Mouse (Mus musculus) stomach, embryonic 16.5 days (tissue): Measurements from ENCODE around the gene Msl2. TPM values are rescaled to one million over a fixed set of nuclear protein-coding genes. Genes with fewer than 3 reads are reported as not detected.

Experiments used
- ATAC-seq: fragments of 200-750 bp; cut with Nextera tagmentation; 2 replicates; pipeline ENCODE4 v1.8.0; 2017; ENCODE audit warnings: moderate number of reproducible peaks, moderate TSS enrichment; ENCODE audit not compliant: insufficient read depth, low FRiP score
- H3K27ac ChIP-seq: fragments of 300-500 bp; sonication (generic); 2 replicates; pipeline ENCODE4 v1.5.1; 2014; ENCODE audit warnings: low read length
- H3K27me3 ChIP-seq: fragments of 300-500 bp; sonication (generic); 2 replicates; pipeline ENCODE4 v1.6.1; 2014; ENCODE audit warnings: low read length, control low read depth, mixed read lengths; ENCODE audit not compliant: control insufficient read depth, insufficient read depth
- H3K36me3 ChIP-seq: fragments of 300-500 bp; sonication (generic); 2 replicates; pipeline ENCODE4 v1.6.1; 2014; ENCODE audit warnings: low read length; ENCODE audit not compliant: control insufficient read depth, insufficient read depth
- H3K4me1 ChIP-seq: fragments of 300-500 bp; sonication (generic); 2 replicates; pipeline ENCODE4 v1.6.1; 2014; ENCODE audit warnings: low read length, control low read depth, mixed read lengths; ENCODE audit not compliant: control insufficient read depth, insufficient read depth
- H3K4me2 ChIP-seq: fragments of 300-500 bp; sonication (generic); 2 replicates; pipeline ENCODE4 v1.6.1; 2014; ENCODE audit warnings: low read depth, low read length, mixed read lengths
- H3K4me3 ChIP-seq: fragments of 300-500 bp; sonication (generic); replicated peaks from 2 replicates; pipeline ENCODE4 v1.5.1; 2014; ENCODE audit warnings: mild to moderate bottlenecking, low read length
- H3K9ac ChIP-seq: fragments of 300-500 bp; sonication (generic); 2 replicates; pipeline ENCODE4 v1.6.1; 2014; ENCODE audit warnings: low read length
- H3K9me3 ChIP-seq: fragments of 300-500 bp; sonication (generic); replicated peaks from 2 replicates; pipeline ENCODE4 v1.6.1; 2016; ENCODE audit warnings: low read length, control low read depth; ENCODE audit not compliant: control insufficient read depth
- WGBS: fragments of 180-500 bp; shearing (Covaris S2); extraction: QIAGEN DNeasy Blood & Tissue Kit; methylation state at CpG from one replicate; pipeline ENCODE4 v1.1.7; 2014; 5-methylcytosine and 5-hydroxymethylcytosine counted together
- polyA plus RNA-seq: library from polyadenylated mRNA; unstranded; fragments of >200 nt; fragmentation: Nextera tagmentation; extraction: Ambion mirVana; gene quantifications from 2 replicates; pipeline ENCODE4 v1.2.1, GENCODE M21; 2015

The Msl2 gene
- polyA plus RNA-seq = 2.9 and 3.2 TPM in 2 replicates

- no peak for ATAC-seq
- WGBS = 0% methylated on average over 23 of the region's 43 CpGs
These were observed at the start of gene Msl2 for GRCm38 (mm10) chr9:101073987-101074331. Gene Msl2 (plus strand): TSS chr9:101074101.

GRCm38 (mm10) chr9:101033761-101034447, 40.0 kb upstream of the Msl2 start:
- peak overlapping the region; percentile 82 for H3K27ac ChIP-seq
- H3K4me1 ChIP-seq = peaks cover 13% of the 10 kb centered on the region
- H3K36me3 ChIP-seq = no peaks in the 10 kb centered on the region
- no peaks in the 10 kb centered on the region for H3K27me3 ChIP-seq
- H3K9me3 ChIP-seq = no peaks in the 10 kb centered on the region
- H3K9ac ChIP-seq = peak overlapping the region; percentile 85
- peak overlapping the region; percentile 70 for H3K4me2 ChIP-seq
- WGBS = 2% methylated on average over 14 of the region's 14 CpGs
- no peak for ATAC-seq
- H3K4me3 ChIP-seq = peak overlapping the region; percentile 70

More at GRCm38 (mm10) chr9:101073987-101074331, at the start of gene Msl2:
- Histone ChIP-seq H3K36me3 (no peaks in the 10 kb centered on the region), H3K9ac (peak within 1 kb of the TSS; percentile 99), H3K4me1 (peaks cover 17% of the 10 kb centered on the region), H3K4me2 (peak within 1 kb of the TSS; percentile 91), H3K27me3 (no peaks in the 10 kb centered on the region), H3K27ac (peak within 1 kb of the TSS; percentile 100), H3K9me3 (no peaks in the 10 kb centered on the region), H3K4me3 (peak within 1 kb of the TSS; percentile 96)

GRCm38 (mm10) chr9:101034448-101035098, 39.3 kb upstream of the Msl2 start, which contains the start of gene Pccb:
Gene Pccb (minus strand): TSS chr9:101034898.
- Histone ChIP-seq H3K9ac (peak within 1 kb of the TSS; percentile 85), H3K4me3 (peak within 1 kb of the TSS; percentile 70), H3K27ac (peak within 1 kb of the TSS; percentile 99), H3K9me3 (no peaks in the 10 kb centered on the region), H3K36me3 (no peaks in the 10 kb centered on the region), H3K27me3 (no peaks in the 10 kb centered on the region), H3K4me1 (peaks cover 13% of the 10 kb centered on the region), H3K4me2 (peak within 1 kb of the TSS; percentile 70)
- ATAC-seq = peak; percentile 99
- WGBS = under 1% methylated on average over 61 of the region's 61 CpGs

- no peaks in the 10 kb centered on the region for H3K36me3 ChIP-seq
- 73% methylated on average over 12 of the region's 15 CpGs for WGBS
- H3K27ac ChIP-seq = no peak overlapping the region
- no peak for ATAC-seq
- H3K27me3 ChIP-seq = no peaks in the 10 kb centered on the region
- no peaks in the 10 kb centered on the region for H3K9me3 ChIP-seq
- H3K9ac ChIP-seq = no peak overlapping the region
- no peak overlapping the region for H3K4me2 ChIP-seq
- peaks cover 13% of the 10 kb centered on the region for H3K4me1 ChIP-seq
- no peak overlapping the region for H3K4me3 ChIP-seq
These were observed 37.9 kb upstream of the Msl2 start for GRCm38 (mm10) chr9:101035836-101036596.

DNA sequence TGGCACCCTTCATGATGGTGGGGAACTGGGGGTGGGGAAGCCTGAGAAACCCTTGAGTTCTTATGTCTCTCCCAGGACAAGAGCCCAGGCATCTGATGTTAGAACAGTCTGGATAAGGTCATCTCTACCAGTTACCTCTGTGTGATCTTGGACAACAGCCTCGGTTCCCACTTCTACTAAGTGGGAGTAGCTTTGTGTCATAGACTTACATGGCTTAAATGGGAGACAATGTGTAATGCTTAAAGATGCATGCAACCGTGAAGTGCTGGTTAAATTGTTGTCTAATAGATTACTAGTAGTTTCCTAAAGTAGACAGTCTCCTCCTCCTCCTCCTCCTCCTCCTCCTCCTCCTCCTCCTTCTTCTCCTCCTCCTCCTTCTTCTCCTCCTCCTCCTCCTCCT, 37.0 kb upstream of the Msl2 start:
- Histone ChIP-seq H3K9ac (no peak overlapping the region), H3K27me3 (no peaks in the 10 kb centered on the region), H3K9me3 (no peaks in the 10 kb centered on the region), H3K36me3 (no peaks in the 10 kb centered on the region), H3K27ac (no peak overlapping the region), H3K4me3 (no peak overlapping the region), H3K4me1 (peaks cover 13% of the 10 kb centered on the region), H3K4me2 (no peak overlapping the region)
- ATAC-seq = no peak
- WGBS = 62% methylated on average over 2 of the region's 2 CpGs

- 22% methylated on average over 7 of the region's 7 CpGs for WGBS
- H3K27me3 ChIP-seq = no peaks in the 10 kb centered on the region
- H3K36me3 ChIP-seq = no peaks in the 10 kb centered on the region
- H3K4me2 ChIP-seq = peak overlapping the region; percentile 7; the same call in 1 of the 2 replicates
- H3K27ac ChIP-seq = peak overlapping the region; percentile 40; the same call in 1 of the 2 replicates
- H3K4me1 ChIP-seq = peaks cover 13% of the 10 kb centered on the region
- no peak overlapping the region for H3K9ac ChIP-seq
- no peak for ATAC-seq
- H3K4me3 ChIP-seq = no peak overlapping the region
- no peaks in the 10 kb centered on the region for H3K9me3 ChIP-seq
These were observed 36.5 kb upstream of the Msl2 start for GRCm38 (mm10) chr9:101037396-101037795.

DNA sequence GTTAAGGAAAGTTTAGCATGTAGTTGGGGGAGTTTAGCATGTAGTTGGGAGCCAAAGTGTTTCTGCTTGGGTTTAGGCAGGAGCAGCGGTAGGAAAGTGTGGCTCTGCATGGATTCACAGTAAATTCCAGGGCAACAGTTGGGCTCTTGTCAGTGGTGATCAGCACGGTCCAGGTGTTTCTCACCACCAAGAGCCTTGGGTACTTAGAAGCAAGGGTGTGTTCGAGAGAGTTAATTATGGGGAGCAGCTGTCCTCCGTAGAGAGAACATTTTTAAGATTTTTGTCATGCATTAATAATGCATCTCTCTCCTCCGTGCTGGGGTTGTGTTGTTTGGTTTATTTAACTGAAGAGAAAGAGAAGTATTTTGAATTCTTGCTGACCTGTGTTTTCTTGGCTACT, 35.3 kb upstream of the Msl2 start:
- Histone ChIP-seq H3K27me3 (no peaks in the 10 kb centered on the region), H3K9me3 (no peaks in the 10 kb centered on the region), H3K36me3 (no peaks in the 10 kb centered on the region), H3K27ac (no peak overlapping the region), H3K4me3 (no peak overlapping the region), H3K4me1 (peaks cover 9% of the 10 kb centered on the region), H3K4me2 (no peak overlapping the region), H3K9ac (no peak overlapping the region)
- no peak for ATAC-seq
- WGBS = 46% methylated on average over 5 of the region's 5 CpGs

DNA sequence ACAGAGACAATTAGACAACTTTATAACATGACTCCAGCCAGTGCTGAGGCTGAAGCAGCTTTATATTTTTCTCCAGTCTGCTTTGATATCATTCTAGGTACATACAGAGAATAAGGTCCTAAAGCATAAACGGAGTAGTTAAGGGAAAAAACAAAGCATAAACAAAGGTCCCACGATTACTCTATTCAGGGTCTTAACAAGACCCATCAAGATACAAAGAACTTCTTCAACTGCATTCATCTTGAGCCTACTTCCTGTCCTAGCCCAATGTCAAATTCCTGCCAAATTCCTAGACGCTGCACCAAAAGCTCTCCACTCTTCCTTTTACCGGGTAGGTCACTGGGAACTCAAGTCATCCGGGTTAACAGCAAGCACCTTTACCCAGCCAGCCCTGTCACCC, 32.4 kb upstream of the Msl2 start:
- no peak overlapping the region for H3K27ac ChIP-seq
- H3K27me3 ChIP-seq = no peaks in the 10 kb centered on the region
- no peak overlapping the region for H3K9ac ChIP-seq
- ATAC-seq = no peak
- peaks cover 11% of the 10 kb centered on the region for H3K4me1 ChIP-seq
- no peaks in the 10 kb centered on the region for H3K9me3 ChIP-seq
- no peak overlapping the region for H3K4me3 ChIP-seq
- H3K36me3 ChIP-seq = no peaks in the 10 kb centered on the region
- 73% methylated on average over 5 of the region's 5 CpGs for WGBS
- no peak overlapping the region for H3K4me2 ChIP-seq

GRCm38 (mm10) chr9:101042249-101042648, 31.7 kb upstream of the Msl2 start:
- Histone ChIP-seq H3K4me3 (no peak overlapping the region), H3K36me3 (no peaks in the 10 kb centered on the region), H3K4me2 (no peak overlapping the region), H3K9me3 (no peaks in the 10 kb centered on the region), H3K4me1 (peaks cover 11% of the 10 kb centered on the region), H3K27ac (no peak overlapping the region), H3K27me3 (no peaks in the 10 kb centered on the region), H3K9ac (no peak overlapping the region)
- no peak for ATAC-seq
- 78% methylated on average over 9 of the region's 9 CpGs for WGBS
